Mouse (Mus musculus) central nervous system, embryonic 14 days (tissue): Measurements from ENCODE around the gene Slc18b1. TPM values are rescaled to one million over a fixed set of nuclear protein-coding genes. Genes with fewer than 3 reads are reported as not detected.

Experiments
- polyA plus RNA-seq: library from polyadenylated mRNA; depleted of rRNA; stranded (reverse); fragments of >200 nt; gene quantifications from 2 replicates; pipeline ENCODE4 v1.2.3, GENCODE M21; 2012; rRNA removed

Gene Slc18b1
- 26.0 and 26.3 TPM in 2 replicates for polyA plus RNA-seq

DNA sequence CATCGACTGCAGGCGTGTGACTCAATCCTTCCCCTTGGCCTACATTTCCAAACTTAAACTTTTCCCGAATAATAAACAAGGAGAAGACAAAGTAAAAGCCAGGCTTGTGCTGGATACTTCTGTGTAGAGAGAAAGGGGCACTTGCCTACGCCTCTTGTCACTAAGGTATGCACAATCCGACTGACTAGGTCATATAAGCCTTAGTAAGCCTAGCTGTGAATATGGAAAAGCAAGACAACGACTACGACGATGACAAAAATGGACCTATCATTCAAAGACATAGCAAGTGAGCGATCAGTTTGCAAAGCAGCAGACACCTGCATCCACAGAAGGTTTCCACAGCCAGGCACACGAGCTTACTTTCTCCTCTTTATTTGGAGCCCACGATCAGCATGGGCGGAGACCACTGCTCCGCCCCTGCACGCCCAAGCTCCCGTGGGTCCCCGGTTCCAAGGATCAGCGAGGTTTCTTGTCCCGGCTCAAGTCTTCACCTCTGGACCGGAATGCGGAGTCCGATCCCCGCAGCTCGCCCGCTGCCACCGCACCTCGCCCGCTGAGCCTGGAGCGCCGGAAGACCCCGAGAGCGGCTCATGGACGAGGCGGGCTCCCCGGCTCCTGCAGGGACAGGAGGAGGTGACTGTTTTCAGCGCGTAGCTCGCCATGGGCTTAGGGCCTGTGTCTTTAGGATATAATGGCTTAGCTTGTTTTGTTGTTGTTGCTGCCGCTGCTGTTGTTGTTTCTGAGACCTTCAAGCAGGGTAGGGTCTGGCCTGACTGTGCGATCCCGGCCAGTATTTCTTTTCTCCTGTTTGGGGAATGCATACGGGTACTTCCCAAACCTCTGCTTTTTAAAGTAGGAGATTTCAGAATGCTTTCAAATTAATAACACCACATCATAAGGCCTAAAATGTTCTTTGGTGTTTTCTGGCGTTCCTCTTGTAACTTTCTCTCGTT, at the start of gene Slc18b1:
Slc18b1 (plus strand) TSS at position 436 of the 953 bp plus-strand sequence.

DNA sequence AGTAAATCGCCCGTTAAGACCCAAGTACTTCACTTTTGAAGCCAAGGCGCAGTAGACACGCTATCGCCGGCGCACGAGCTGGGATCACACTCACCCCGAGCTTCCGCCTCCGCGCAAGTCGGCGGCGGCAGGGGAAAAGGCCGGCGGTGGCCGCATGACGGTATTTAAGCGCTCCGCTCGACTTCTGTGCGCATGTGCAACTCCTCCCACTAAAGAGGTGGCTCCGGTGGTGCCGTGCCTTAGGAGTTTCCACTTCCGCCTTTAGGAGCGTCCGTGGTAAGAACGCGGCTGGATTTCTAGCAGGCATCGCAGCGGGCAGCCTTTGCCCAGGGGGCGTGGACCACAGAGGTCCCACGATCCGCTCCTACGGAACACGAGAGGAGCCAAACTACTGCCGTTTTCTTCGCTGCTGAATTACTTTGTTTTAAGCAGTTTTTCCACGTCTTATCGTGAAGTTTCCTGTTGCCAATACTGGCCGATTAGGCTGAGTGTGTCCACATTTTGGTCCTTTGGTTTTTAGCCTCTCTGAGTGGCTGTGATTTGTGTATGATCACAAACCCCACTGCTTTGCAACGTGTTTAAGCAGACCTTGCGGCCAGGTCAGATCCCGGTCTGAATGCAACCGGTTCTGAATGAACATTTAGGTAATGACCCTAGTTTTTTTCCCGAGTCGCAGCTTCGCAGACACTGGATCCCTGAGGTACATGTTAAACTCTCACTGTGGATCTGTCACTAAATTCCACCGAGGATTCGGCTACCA, 9.5 kb upstream of the Slc18b1 start, which contains the start of gene Rps12:
Rps12 (minus strand) TSS at position 214 of the 760 bp plus-strand sequence.

DNA sequence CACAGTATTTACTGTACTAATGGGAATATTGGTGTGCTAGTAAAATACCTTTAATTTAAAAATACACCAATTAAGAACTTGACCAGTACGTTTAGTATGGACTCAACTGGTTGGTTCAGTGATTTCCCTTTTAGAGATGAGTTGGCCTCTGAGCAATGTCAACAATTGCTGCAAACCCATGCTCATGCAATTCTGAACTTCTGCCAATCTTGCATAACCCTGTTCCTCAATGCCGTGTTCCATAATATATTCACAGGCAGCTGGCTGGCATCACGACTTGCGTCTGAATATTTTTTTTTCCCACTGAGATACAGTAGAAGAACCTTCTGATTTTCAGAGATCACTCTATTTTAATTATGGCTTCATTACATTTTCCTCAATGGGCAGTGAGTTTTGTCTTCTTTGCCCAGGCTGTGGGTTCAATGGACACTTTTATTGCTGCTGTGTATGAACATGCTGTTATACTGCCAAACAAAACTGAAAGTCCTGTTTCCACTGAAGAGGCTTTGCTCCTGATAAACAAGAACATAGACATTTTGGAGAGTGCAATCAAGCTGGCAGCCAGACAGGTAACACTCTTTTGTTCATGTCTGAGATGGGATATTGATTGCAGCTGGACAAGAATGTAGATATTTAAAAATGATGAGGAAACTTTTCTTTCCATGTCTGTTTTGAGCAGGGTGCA, 54.6 kb downstream of the Slc18b1 start, which contains the start of gene Vnn3:
Vnn3 (plus strand) TSS at position 235 of the 685 bp plus-strand sequence.

Other genes starting within 250 kb of the Slc18b1 start
- gene Rps12, start 9.7 kb upstream of the Slc18b1 start, polyA plus RNA-seq, result 3,495 and 3,764 TPM in 2 replicates
- gene Vnn3, start 54.5 kb downstream of the Slc18b1 start, polyA plus RNA-seq, result 0.05 TPM in 1 of 2 replicates, not detected in the other
- 0.17 and 0.50 TPM in 2 replicates for gene Vnn1, start 97.7 kb downstream of the Slc18b1 start, polyA plus RNA-seq
- gene Taar1, start 123.4 kb downstream of the Slc18b1 start, polyA plus RNA-seq, result not detected in 2 replicates
- not detected in 2 replicates for gene Taar2, start 141.6 kb downstream of the Slc18b1 start, polyA plus RNA-seq
- gene Taar3, start 152.6 kb downstream of the Slc18b1 start, polyA plus RNA-seq, result not detected in 2 replicates
- not detected in 2 replicates for gene Taar4, start 163.5 kb downstream of the Slc18b1 start, polyA plus RNA-seq
- gene Taar5, start 173.7 kb downstream of the Slc18b1 start, polyA plus RNA-seq, result 0.18 and 0.93 TPM in 2 replicates
- gene Taar6, start 188.7 kb downstream of the Slc18b1 start, polyA plus RNA-seq, result not detected in 2 replicates
- not detected in 2 replicates for gene Taar7a, start 196.5 kb downstream of the Slc18b1 start, polyA plus RNA-seq
- gene Taar7b, start 203.0 kb downstream of the Slc18b1 start, polyA plus RNA-seq, result not detected in 2 replicates
- not detected in 2 replicates for gene Taar7d, start 230.2 kb downstream of the Slc18b1 start, polyA plus RNA-seq
- gene Taar7e, start 240.6 kb downstream of the Slc18b1 start, polyA plus RNA-seq, result not detected in 2 replicates